Comparison of ENCODE assay signal across 9 mouse cellular contexts in the genomic region with DNA sequence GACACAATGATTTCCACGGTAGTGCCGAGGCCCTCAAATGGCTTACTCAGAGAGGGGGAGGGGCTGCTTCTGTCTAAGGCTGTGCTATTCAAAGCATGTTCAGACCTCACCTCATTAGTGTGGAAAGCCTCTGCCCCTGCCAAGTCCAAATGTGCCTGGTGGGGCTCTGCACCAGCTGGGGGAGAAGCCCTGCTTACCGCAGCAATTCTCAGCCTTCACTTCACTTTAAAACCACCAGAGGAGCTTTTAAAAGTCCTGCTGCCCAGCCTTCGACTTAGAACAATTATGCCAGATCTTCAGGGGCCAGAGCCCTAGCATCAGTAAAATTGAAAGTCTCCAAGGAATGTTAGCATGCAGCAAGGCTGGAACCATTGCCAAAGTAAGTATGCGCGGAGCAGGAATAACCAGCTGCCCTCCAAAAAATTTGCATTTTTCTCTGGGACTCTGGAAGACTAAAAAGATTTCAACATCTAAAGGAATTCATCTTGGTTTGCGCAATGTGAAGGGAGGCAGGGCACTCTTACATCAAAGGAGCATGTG. TPM values are rescaled to one million over a fixed set of nuclear protein-coding genes. Genes with fewer than 3 reads are reported as not detected.
A peak's percentile ranks its signal among the peaks of the same experiment; 100 is the strongest.
DNase-seq lines count a peak whose midpoint lies in the region; TF ChIP-seq lines count a peak whose summit lies in the region.
"Had no signal": no experiment of that assay in that cellular context is flagged by ENCODE, and none has a peak within 500 bp of the region (broad histone marks: within the 10 kb centered on the region; RNA-seq: fewer than 3 reads in every experiment).

No protein-coding gene starts in this region.

- no peaks in the 10 kb centered on the region for H3K27me3 ChIP-seq in heart, adult 2 months (ENCODE audit: control insufficient read depth, insufficient read depth, low read length)

- WGBS in heart, adult 2 months: 42% methylated on average over 7 of the region's 7 CpGs

- no peak for TF ChIP-seq POLR2A in heart, adult 2 months (IDR thresholded peaks at IDR 0.05; ENCODE audit: insufficient read depth, low read depth, low read length)

- no peaks in the 10 kb centered on the region for H3K79me2 ChIP-seq in heart, adult 2 months (replicated peaks; ENCODE audit: control insufficient read depth, insufficient read depth, low read length)

- peaks cover 10% of the 10 kb centered on the region for H3K4me1 ChIP-seq in heart, adult 2 months (ENCODE audit: control insufficient read depth, insufficient read depth, low read length)

- intact Hi-C loops in heart, adult 2 months (cut with DNase I): loop anchor here (5.0 kb wide), 1 partner anchor 54 kb away; a partner anchor contains a TSS

- H3K27ac ChIP-seq in heart, adult 2 months: peak overlapping the region; percentile 41; the same call in 1 of the 2 replicates

- DNase-seq in layer of hippocampus, adult 9-11 months: peak; percentile 41
- DNase-seq in layer of hippocampus, postnatal 36 days: no peak
- DNase-seq in embryo, embryonic 10.5 days (ENCODE audit: low spot score): peak; percentile 69
- DNase-seq in heart, adult 2 months: peak; percentile 41 to 62
- DNase-seq in kidney, adult 18-20 months: peak; percentile 29
- DNase-seq in lung, postnatal 14 days: peak; percentile 70
- peak; percentile 54 for DNase-seq in testis, postnatal 10 days (ENCODE audit: low spot score)
- no peak for DNase-seq in ovary, postnatal 10 days (ENCODE audit: low spot score)

- TF ChIP-seq EP300 in heart, adult 2 months (IDR thresholded peaks at IDR 0.05; ENCODE audit: insufficient read depth, low read depth, low read length): no peak

- H3K4me3 ChIP-seq in heart, adult 2 months: no peak overlapping the region

- H3K36me3 ChIP-seq in heart, adult 2 months (ENCODE audit: control insufficient read depth, insufficient read depth, low read length): no peaks in the 10 kb centered on the region

- no peak overlapping the region for H3K9ac ChIP-seq in heart, adult 2 months (ENCODE audit: low read depth, low read length)

- TF ChIP-seq CTCF in heart, adult 2 months (IDR thresholded peaks at IDR 0.05): peak; percentile 13; the same call in 1 of the 2 replicates

RNA-seq across cellular contexts. Expression of a gene that starts 18.0 kb away (rescaled TPM):
- 10 to 100 TPM; 22.9 to 25.9 TPM for total RNA-seq in layer of hippocampus, postnatal 36 days (2021)
- 10 to 100 TPM; 25.7 to 27.3 TPM for total RNA-seq in heart, adult 2 months (2021)
- polyA plus RNA-seq in heart, adult 2 months (2012; rRNA removed): 7.0 and 11.8 TPM in 2 replicates

RNA-seq across cellular contexts. Expression of a gene that starts 31.5 kb away (rescaled TPM):
- under 1 TPM in 1 of 2 experiments, not detected in 1; 0.13 TPM for total RNA-seq in layer of hippocampus, postnatal 36 days (2021)
- under 1 TPM; 0.08 to 0.16 TPM for total RNA-seq in heart, adult 2 months (2021)
- 0.27 and 0.47 TPM in 2 replicates for polyA plus RNA-seq in heart, adult 2 months (2012; rRNA removed)
- total RNA-seq: MEL had no signal

RNA-seq across cellular contexts. Expression of a gene that starts 53.2 kb away (rescaled TPM):
- total RNA-seq in layer of hippocampus, postnatal 36 days (2021): 10 to 100 TPM; 46.7 to 51.9 TPM
- total RNA-seq in heart, adult 2 months (2021): 10 to 100 TPM; 17.3 to 21.1 TPM
- polyA plus RNA-seq in heart, adult 2 months (2012; rRNA removed): 13.6 and 17.8 TPM in 2 replicates

Comparison
In these comparisons a context has a peak if more than half of its experiments do, and no peak if none do; other contexts are left out.
1. DNase-seq: peak in layer of hippocampus, adult 9-11 months (single experiment), embryo, embryonic 10.5 days (single experiment), heart, adult 2 months (2 of 2), kidney, adult 18-20 months (single experiment), lung, postnatal 14 days (single experiment) and testis, postnatal 10 days (single experiment); none in layer of hippocampus, postnatal 36 days (0 of 2) and ovary, postnatal 10 days (single experiment).